Mouse (Mus musculus) testis, postnatal 10 days (tissue): Measurements from ENCODE around the gene Dpm1.

ENCODE experiments used
- DNase-seq: peaks from one replicate; pipeline ENCODE4 v3.0.0; 2021; ENCODE audit warnings: low spot score

The Dpm1 gene

GRCm38 (mm10) chr2:168166750-168167460 lies 63.5 kb downstream of the Dpm1 start:
- DNase-seq = peak; percentile 65

- DNase-seq = peak; percentile 43
These were observed 68.4 kb downstream of the Dpm1 start for GRCm38 (mm10) chr2:168161978-168162377.

- DNase-seq = no peak
These were observed 68.8 kb downstream of the Dpm1 start for GRCm38 (mm10) chr2:168161514-168161971.

- no peak for DNase-seq
These were observed 69.9 kb downstream of the Dpm1 start for GRCm38 (mm10) chr2:168160370-168160930.
